Mouse (Mus musculus) telencephalon, adult 2 months (tissue): Measurements from ENCODE around the gene Mcm5.

Experiments used
- DNase-seq: peaks from one replicate; pipeline ENCODE4 v3.0.0-alpha.2; 2011; ENCODE audit warnings: low read depth, low spot score

The Mcm5 gene

GRCm38 (mm10) chr8:75172009-75172685, 62.8 kb downstream of the Mcm5 start:
- DNase-seq: no peak
